Mouse (Mus musculus) midbrain, embryonic 15.5 days (tissue): ENCODE data around the gene Kcnc2. TPM values are rescaled to one million over a fixed set of nuclear protein-coding genes. Genes with fewer than 3 reads are reported as not detected.
A peak's percentile ranks its signal among the peaks of the same experiment; 100 is the strongest.

Experiments
- ATAC-seq: fragments of 200-750 bp; cut with Nextera tagmentation; replicated peaks from 2 replicates; pipeline ENCODE4 v1.8.0; 2017; ENCODE audit warnings: moderate TSS enrichment
- H3K27ac ChIP-seq: fragments of 300-500 bp; sonication (generic); 2 replicates; pipeline ENCODE4 v1.5.1; 2015; ENCODE audit warnings: mild to moderate bottlenecking, inconsistent platforms
- H3K27me3 ChIP-seq: fragments of 300-500 bp; sonication (generic); replicated peaks from 2 replicates; pipeline ENCODE4 v1.6.1; 2015; ENCODE audit warnings: inconsistent platforms
- H3K36me3 ChIP-seq: fragments of 300-500 bp; sonication (generic); replicated peaks from 2 replicates; pipeline ENCODE4 v1.6.1; 2015; ENCODE audit warnings: inconsistent platforms
- H3K4me1 ChIP-seq: fragments of 300-500 bp; sonication (generic); 2 replicates; pipeline ENCODE4 v1.6.1; 2015; ENCODE audit warnings: inconsistent platforms
- H3K4me2 ChIP-seq: fragments of 300-500 bp; sonication (generic); 2 replicates; pipeline ENCODE4 v1.6.1; 2015; ENCODE audit warnings: inconsistent platforms, mild to moderate bottlenecking, moderate library complexity
- H3K4me3 ChIP-seq: fragments of 300-500 bp; sonication (generic); 2 replicates; pipeline ENCODE4 v1.5.1; 2015; ENCODE audit warnings: mild to moderate bottlenecking, inconsistent platforms
- H3K9ac ChIP-seq: fragments of 300-500 bp; sonication (generic); 2 replicates; pipeline ENCODE4 v1.6.1; 2015; ENCODE audit warnings: mild to moderate bottlenecking, inconsistent platforms
- H3K9me3 ChIP-seq: fragments of 300-500 bp; sonication (generic); 2 replicates; pipeline ENCODE4 v1.6.1; 2016; ENCODE audit warnings: inconsistent platforms
- WGBS: fragments of 180-500 bp; shearing (Covaris S2); methylation state at CpG from one replicate; pipeline ENCODE4 v1.1.7; 2015; ENCODE audit warnings: mixed read lengths; 5-methylcytosine and 5-hydroxymethylcytosine counted together
- polyA plus RNA-seq: library from polyadenylated mRNA; unstranded; fragments of >200 nt; fragmentation: Nextera tagmentation; extraction: Ambion mirVana; gene quantifications from 2 replicates; pipeline ENCODE4 v1.2.1, GENCODE M21; 2015

The Kcnc2 gene
- polyA plus RNA-seq, 1 experiment from 2014 or later: 7.8 TPM

- Histone ChIP-seq H3K9me3 (no peaks in the 10 kb centered on the region), H3K9ac (no peak overlapping the region), H3K4me1 (no peaks in the 10 kb centered on the region), H3K36me3 (no peaks in the 10 kb centered on the region), H3K4me3 (no peak overlapping the region), H3K27ac (peak overlapping the region; percentile 32; the same call in 1 of the 2 replicates), H3K4me2 (no peak overlapping the region), H3K27me3 (no peaks in the 10 kb centered on the region)
- WGBS: 73% methylated on average over 3 of the region's 3 CpGs
- peak; percentile 83 for ATAC-seq
Observed at GRCm38 (mm10) chr10:112277996-112278395, 7.1 kb downstream of the Kcnc2 start.

DNA sequence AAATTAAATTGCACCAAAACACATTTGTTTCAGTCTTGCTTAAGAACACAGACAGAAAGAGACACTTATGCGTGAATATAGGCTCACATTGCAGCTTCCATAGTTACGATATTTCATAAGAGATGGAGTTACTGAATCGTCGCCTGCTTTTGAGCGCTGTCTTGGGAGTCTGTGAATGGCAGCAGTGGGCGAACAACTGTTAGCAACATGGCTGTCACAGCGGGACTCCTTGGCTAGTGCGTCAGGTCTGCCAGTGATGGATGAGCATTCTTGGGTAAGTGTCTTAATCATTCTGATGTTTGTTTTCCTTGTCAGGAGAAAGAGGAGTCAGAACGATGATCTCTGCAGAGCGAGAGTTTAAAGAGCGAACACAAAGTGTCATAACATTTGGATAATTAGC lies 44.2 kb downstream of the Kcnc2 start:
- no peak overlapping the region for H3K27ac ChIP-seq
- H3K4me3 ChIP-seq: no peak overlapping the region
- no peak for ATAC-seq

DNA sequence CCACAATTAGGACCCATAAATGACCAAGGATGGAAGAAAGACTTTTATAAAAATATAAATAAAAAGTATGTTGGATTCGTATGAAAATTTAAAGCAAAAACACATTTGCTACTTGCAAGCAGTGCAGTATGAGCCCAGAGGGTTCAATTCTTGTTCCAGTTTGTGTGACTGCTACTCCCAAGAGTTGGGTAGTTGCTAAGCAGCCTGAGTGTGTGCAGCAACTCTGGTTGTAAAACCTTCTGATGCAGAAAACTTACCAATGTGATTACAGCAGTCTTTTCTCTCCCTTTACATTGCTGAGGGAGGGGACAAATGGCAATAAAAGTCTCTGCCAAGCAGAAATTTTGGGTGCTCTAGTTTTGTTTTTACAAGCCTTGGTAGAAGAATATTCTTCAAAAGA lies 46.9 kb downstream of the Kcnc2 start:
- Histone ChIP-seq H3K4me1 (no peaks in the 10 kb centered on the region), H3K36me3 (no peaks in the 10 kb centered on the region), H3K9ac (no peak overlapping the region), H3K27ac (no peak overlapping the region), H3K9me3 (no peaks in the 10 kb centered on the region), H3K4me3 (no peak overlapping the region), H3K4me2 (no peak overlapping the region), H3K27me3 (no peaks in the 10 kb centered on the region)
- ATAC-seq: no peak
- 88% methylated on average over 1 of the region's 1 CpGs for WGBS

More for the DNA sequence above, 44.2 kb downstream of the Kcnc2 start:
- Histone ChIP-seq H3K9ac (no peak overlapping the region), H3K27me3 (no peaks in the 10 kb centered on the region), H3K36me3 (no peaks in the 10 kb centered on the region), H3K4me1 (no peaks in the 10 kb centered on the region), H3K9me3 (no peaks in the 10 kb centered on the region), H3K4me2 (no peak overlapping the region)
- WGBS: 58% methylated on average over 11 of the region's 11 CpGs

- no peaks in the 10 kb centered on the region for H3K9me3 ChIP-seq
- WGBS: 17% methylated on average over 3 of the region's 3 CpGs
- 0 out of 2 replicates have a peak, but pooled peaks cover 4% of the 10 kb centered on the region for H3K4me1 ChIP-seq
- no peak overlapping the region for H3K9ac ChIP-seq
- no peaks in the 10 kb centered on the region for H3K27me3 ChIP-seq
- H3K4me2 ChIP-seq: no peak overlapping the region
- peak; percentile 48; the same call in 1 of the 2 replicates for ATAC-seq
- no peak overlapping the region for H3K4me3 ChIP-seq
- no peak overlapping the region for H3K27ac ChIP-seq
- no peaks in the 10 kb centered on the region for H3K36me3 ChIP-seq
Observed at GRCm38 (mm10) chr10:112357669-112358362, 86.9 kb downstream of the Kcnc2 start.

- no peak overlapping the region for H3K4me2 ChIP-seq
- no peaks in the 10 kb centered on the region for H3K27me3 ChIP-seq
- H3K4me3 ChIP-seq: no peak overlapping the region
- H3K4me1 ChIP-seq: 0 out of 2 replicates have a peak, but pooled peaks cover 4% of the 10 kb centered on the region
- 46% methylated on average over 8 of the region's 8 CpGs for WGBS
- H3K9ac ChIP-seq: no peak overlapping the region
- no peaks in the 10 kb centered on the region for H3K9me3 ChIP-seq
- no peak overlapping the region for H3K27ac ChIP-seq
- H3K36me3 ChIP-seq: no peaks in the 10 kb centered on the region
- no peak for ATAC-seq
Observed at GRCm38 (mm10) chr10:112358363-112358704, 87.4 kb downstream of the Kcnc2 start.

DNA sequence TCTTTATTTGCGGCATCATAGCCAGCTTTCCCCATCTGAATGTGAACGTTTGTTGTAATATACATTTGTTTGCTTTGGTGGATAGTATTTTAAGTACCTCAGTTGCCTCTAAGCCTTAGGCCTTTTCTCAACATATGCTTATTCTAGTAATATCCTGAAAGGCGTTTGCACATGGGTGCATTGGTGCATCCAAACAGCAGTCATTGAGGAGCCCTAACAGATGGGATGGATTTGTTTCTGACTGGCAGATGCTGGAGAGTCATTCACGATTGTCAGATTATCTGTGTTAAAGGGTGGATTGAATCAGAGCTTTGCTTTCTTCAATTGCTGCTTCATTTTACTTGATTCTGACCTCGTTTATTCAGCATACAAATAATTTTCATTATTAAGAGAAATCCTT lies 89.8 kb downstream of the Kcnc2 start:
- H3K9me3 ChIP-seq: no peaks in the 10 kb centered on the region
- no peak overlapping the region for H3K4me3 ChIP-seq
- no peak for ATAC-seq
- 0 out of 2 replicates have a peak, but pooled peaks cover 4% of the 10 kb centered on the region for H3K4me1 ChIP-seq
- no peaks in the 10 kb centered on the region for H3K27me3 ChIP-seq
- H3K4me2 ChIP-seq: no peak overlapping the region
- WGBS: 62% methylated on average over 5 of the region's 5 CpGs
- no peak overlapping the region for H3K27ac ChIP-seq
- no peak overlapping the region for H3K9ac ChIP-seq
- H3K36me3 ChIP-seq: no peaks in the 10 kb centered on the region

DNA sequence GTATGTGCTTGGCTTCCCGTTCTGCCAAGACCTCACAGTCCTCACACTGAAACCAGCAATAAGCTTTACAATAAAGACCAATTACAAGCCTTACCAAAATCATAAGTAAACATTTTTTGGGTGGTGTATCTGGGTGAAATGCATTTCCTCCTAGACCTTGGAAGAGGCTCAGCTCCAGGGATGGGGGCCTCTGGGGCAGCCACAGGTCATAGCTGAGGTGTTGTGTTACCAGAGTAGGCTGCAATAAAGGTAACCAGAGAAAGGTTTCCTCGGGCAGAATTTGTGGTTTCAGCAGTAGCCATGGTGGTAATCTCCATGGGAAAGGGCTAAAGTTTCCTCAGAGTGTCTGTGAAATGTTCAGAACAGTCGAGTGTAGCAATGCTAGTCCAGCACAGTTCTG lies 97.4 kb downstream of the Kcnc2 start:
- Histone ChIP-seq H3K36me3 (no peaks in the 10 kb centered on the region), H3K4me1 (no peaks in the 10 kb centered on the region), H3K27me3 (no peaks in the 10 kb centered on the region), H3K4me2 (no peak overlapping the region), H3K4me3 (no peak overlapping the region), H3K9ac (no peak overlapping the region), H3K27ac (no peak overlapping the region), H3K9me3 (no peaks in the 10 kb centered on the region)
- 85% methylated on average over 3 of the region's 3 CpGs for WGBS
- no peak for ATAC-seq

- ATAC-seq: no peak
- WGBS: 81% methylated on average over 5 of the region's 5 CpGs
- no peak overlapping the region for H3K4me2 ChIP-seq
- no peak overlapping the region for H3K27ac ChIP-seq
- no peak overlapping the region for H3K4me3 ChIP-seq
- no peaks in the 10 kb centered on the region for H3K9me3 ChIP-seq
- no peaks in the 10 kb centered on the region for H3K4me1 ChIP-seq
- no peaks in the 10 kb centered on the region for H3K27me3 ChIP-seq
- H3K9ac ChIP-seq: no peak overlapping the region
- no peaks in the 10 kb centered on the region for H3K36me3 ChIP-seq
Observed at GRCm38 (mm10) chr10:112377163-112377562, 106.2 kb downstream of the Kcnc2 start.

GRCm38 (mm10) chr10:112378465-112378864 lies 107.5 kb downstream of the Kcnc2 start:
- Histone ChIP-seq H3K36me3 (no peaks in the 10 kb centered on the region), H3K4me2 (no peak overlapping the region), H3K27me3 (no peaks in the 10 kb centered on the region), H3K27ac (no peak overlapping the region), H3K4me1 (no peaks in the 10 kb centered on the region), H3K9me3 (no peaks in the 10 kb centered on the region), H3K9ac (no peak overlapping the region), H3K4me3 (no peak overlapping the region)
- WGBS: 87% methylated on average over 6 of the region's 6 CpGs
- no peak for ATAC-seq

DNA sequence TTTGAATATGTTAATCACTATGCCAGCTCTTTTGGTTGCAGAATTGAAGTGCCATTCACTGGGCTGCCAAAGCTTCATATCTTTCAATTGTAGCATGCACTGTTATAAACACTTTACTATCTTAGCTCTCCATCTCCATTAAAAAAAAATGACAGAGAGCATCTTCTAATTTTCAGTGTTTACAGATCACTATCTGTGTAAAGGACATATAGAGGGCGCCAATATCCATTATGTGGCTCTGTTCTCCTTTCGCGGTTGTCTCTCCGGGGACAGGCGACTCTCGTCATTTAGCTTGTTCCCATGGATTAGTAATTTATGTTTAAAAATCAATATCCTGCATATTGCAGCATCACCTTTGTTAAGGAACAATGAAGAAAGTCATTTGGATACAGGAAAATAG lies 109.7 kb downstream of the Kcnc2 start:
- no peaks in the 10 kb centered on the region for H3K36me3 ChIP-seq
- H3K4me3 ChIP-seq: no peak overlapping the region
- H3K4me1 ChIP-seq: no peaks in the 10 kb centered on the region
- H3K9me3 ChIP-seq: no peaks in the 10 kb centered on the region
- H3K27ac ChIP-seq: no peak overlapping the region
- no peak overlapping the region for H3K9ac ChIP-seq
- H3K27me3 ChIP-seq: no peaks in the 10 kb centered on the region
- H3K4me2 ChIP-seq: no peak overlapping the region
- ATAC-seq: no peak
- WGBS: 80% methylated on average over 6 of the region's 6 CpGs

DNA sequence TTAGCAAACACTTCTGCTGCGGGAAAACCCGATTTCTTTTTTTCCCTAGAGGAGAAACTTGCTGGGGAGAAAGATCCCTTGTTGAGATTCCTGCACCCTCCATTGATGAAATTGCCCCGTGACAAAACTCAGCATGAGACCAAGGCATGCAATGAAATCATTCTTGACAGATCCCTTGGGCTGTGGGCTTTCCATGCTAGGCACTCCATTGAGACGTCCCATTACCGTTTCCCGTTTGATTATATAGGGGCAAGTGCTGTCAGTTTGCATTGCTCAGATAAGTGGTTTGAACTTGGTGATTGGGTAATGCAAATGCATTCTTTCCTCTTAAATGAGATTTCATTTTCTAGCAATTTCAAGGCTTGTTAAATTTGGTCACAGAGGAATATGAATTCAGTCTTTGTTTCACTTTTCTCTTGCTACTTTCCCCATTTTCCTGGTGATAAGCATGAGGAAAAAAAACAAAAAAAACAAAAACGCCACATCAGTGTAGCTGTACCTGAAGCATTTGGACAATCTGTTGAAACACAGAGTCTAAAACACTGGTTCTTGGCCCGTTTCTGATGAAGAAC lies 123.6 kb downstream of the Kcnc2 start:
- peak; percentile 86 for ATAC-seq
- Histone ChIP-seq H3K9me3 (no peaks in the 10 kb centered on the region), H3K4me2 (no peak overlapping the region), H3K4me1 (no peaks in the 10 kb centered on the region), H3K36me3 (no peaks in the 10 kb centered on the region), H3K4me3 (no peak overlapping the region), H3K27ac (no peak overlapping the region), H3K27me3 (no peaks in the 10 kb centered on the region), H3K9ac (no peak overlapping the region)
- WGBS: 33% methylated on average over 8 of the region's 8 CpGs

- Histone ChIP-seq H3K4me3 (no peak overlapping the region), H3K4me1 (peaks cover 7% of the 10 kb centered on the region; the same call in 1 of the 2 replicates), H3K4me2 (no peak overlapping the region), H3K9ac (no peak overlapping the region), H3K9me3 (no peaks in the 10 kb centered on the region), H3K36me3 (no peaks in the 10 kb centered on the region), H3K27me3 (no peaks in the 10 kb centered on the region), H3K27ac (no peak overlapping the region)
- 67% methylated on average over 2 of the region's 2 CpGs for WGBS
- ATAC-seq: no peak
Observed at GRCm38 (mm10) chr10:112397194-112397593, 126.3 kb downstream of the Kcnc2 start.
